Mouse (Mus musculus): Measurements from ENCODE around the gene Pira2.
"Not testable (repeated sequence)": the region's sequence is repeated elsewhere in the genome, so short reads cannot be mapped to it uniquely, and the experiment has no call there.

DNA sequence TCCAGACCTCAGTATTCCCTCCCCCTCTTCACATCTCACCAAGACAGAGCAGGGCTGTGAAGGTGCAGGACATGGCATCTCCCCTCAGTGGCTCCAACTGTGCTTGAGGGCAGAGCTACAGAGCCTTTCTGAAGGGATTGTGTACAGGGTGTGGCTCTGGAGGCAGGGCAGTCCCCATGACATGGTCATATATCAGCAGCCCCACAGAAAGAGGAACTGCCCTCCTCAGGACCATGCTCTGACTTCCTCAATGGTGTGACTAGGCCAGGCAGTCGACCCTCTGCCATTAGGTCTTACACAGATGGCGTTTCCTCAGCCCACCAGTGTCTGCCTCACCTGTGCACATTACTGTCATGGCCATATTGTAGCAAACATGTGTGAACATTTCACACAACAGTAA lies at the start of gene Pira2:
- not testable (repeated sequence) for TF ChIP-seq POLR2A, CTCF (IDR thresholded peaks at IDR 0.05; ENCODE audit: extremely low read depth, insufficient read depth, low read length)

All from cortical plate, adult 2 months (tissue).